Mouse (Mus musculus): ENCODE measurements around the gene Cep128. TPM values are rescaled to one million over a fixed set of nuclear protein-coding genes. Genes with fewer than 3 reads are reported as not detected.

The Cep128 gene
- polyA plus RNA-seq, 1 experiment: 4.7 TPM

- Histone ChIP-seq H3K4me1 (ENCODE audit: control insufficient read depth, insufficient read depth, low read length) (no peaks in the 10 kb centered on the region), H3K4me3 (replicated peaks; ENCODE audit: extremely low read depth, low read depth, low read length) (no peak overlapping the region)
- WGBS: 65% methylated on average over 3 of the region's 3 CpGs
- no peak for DNase-seq
- TF ChIP-seq POLR2A (IDR thresholded peaks at IDR 0.05; ENCODE audit: borderline replicate concordance, extremely low read depth, low read depth, low read length) (no peak), CTCF (IDR thresholded peaks at IDR 0.05; ENCODE audit: insufficient read depth, low read length) (no peak)
These were observed 115.2 kb downstream of the Cep128 start for GRCm38 (mm10) chr12:91268974-91269373.

GRCm38 (mm10) chr12:91266014-91266413, 118.2 kb downstream of the Cep128 start:
- 76% methylated on average over 2 of the region's 2 CpGs for WGBS

GRCm38 (mm10) chr12:91265462-91265861, 118.7 kb downstream of the Cep128 start:
- Histone ChIP-seq H3K4me1 (ENCODE audit: control insufficient read depth, insufficient read depth, low read length) (no peaks in the 10 kb centered on the region), H3K4me3 (replicated peaks; ENCODE audit: extremely low read depth, low read depth, low read length) (no peak overlapping the region)
- WGBS: 70% methylated on average over 5 of the region's 5 CpGs
- no peak for TF ChIP-seq POLR2A (IDR thresholded peaks at IDR 0.05; ENCODE audit: borderline replicate concordance, extremely low read depth, low read depth, low read length)
- no peak for TF ChIP-seq CTCF (IDR thresholded peaks at IDR 0.05; ENCODE audit: insufficient read depth, low read length)
- no peak for DNase-seq

More at GRCm38 (mm10) chr12:91266014-91266413, 118.2 kb downstream of the Cep128 start:
- Histone ChIP-seq H3K4me3 (replicated peaks; ENCODE audit: extremely low read depth, low read depth, low read length) (no peak overlapping the region), H3K4me1 (ENCODE audit: control insufficient read depth, insufficient read depth, low read length) (no peaks in the 10 kb centered on the region)
- no peak for DNase-seq
- no peak for TF ChIP-seq POLR2A (IDR thresholded peaks at IDR 0.05; ENCODE audit: borderline replicate concordance, extremely low read depth, low read depth, low read length)
- no peak for TF ChIP-seq CTCF (IDR thresholded peaks at IDR 0.05; ENCODE audit: insufficient read depth, low read length)

GRCm38 (mm10) chr12:91264828-91265355, 119.3 kb downstream of the Cep128 start:
- Histone ChIP-seq H3K4me1 (ENCODE audit: control insufficient read depth, insufficient read depth, low read length) (no peaks in the 10 kb centered on the region), H3K4me3 (replicated peaks; ENCODE audit: extremely low read depth, low read depth, low read length) (no peak overlapping the region)
- DNase-seq: no peak
- 85% methylated on average over 3 of the region's 3 CpGs for WGBS
- TF ChIP-seq POLR2A (IDR thresholded peaks at IDR 0.05; ENCODE audit: borderline replicate concordance, extremely low read depth, low read depth, low read length) (no peak), CTCF (IDR thresholded peaks at IDR 0.05; ENCODE audit: insufficient read depth, low read length) (no peak)

- DNase-seq: no peak
- H3K4me1 ChIP-seq (ENCODE audit: control insufficient read depth, insufficient read depth, low read length): no peaks in the 10 kb centered on the region
- H3K4me3 ChIP-seq (replicated peaks; ENCODE audit: extremely low read depth, low read depth, low read length): no peak overlapping the region
- 89% methylated on average over 3 of the region's 3 CpGs for WGBS
- TF ChIP-seq CTCF (IDR thresholded peaks at IDR 0.05; ENCODE audit: insufficient read depth, low read length) (no peak), POLR2A (IDR thresholded peaks at IDR 0.05; ENCODE audit: borderline replicate concordance, extremely low read depth, low read depth, low read length) (no peak)
These were observed 120.5 kb downstream of the Cep128 start for GRCm38 (mm10) chr12:91263705-91264104.

GRCm38 (mm10) chr12:91262801-91263200, 121.4 kb downstream of the Cep128 start:
- Histone ChIP-seq H3K4me1 (ENCODE audit: control insufficient read depth, insufficient read depth, low read length) (no peaks in the 10 kb centered on the region), H3K4me3 (replicated peaks; ENCODE audit: extremely low read depth, low read depth, low read length) (no peak overlapping the region)
- WGBS: 80% methylated on average over 3 of the region's 3 CpGs
- TF ChIP-seq CTCF (IDR thresholded peaks at IDR 0.05; ENCODE audit: insufficient read depth, low read length): no peak
- no peak for TF ChIP-seq POLR2A (IDR thresholded peaks at IDR 0.05; ENCODE audit: borderline replicate concordance, extremely low read depth, low read depth, low read length)
- no peak for DNase-seq

GRCm38 (mm10) chr12:91256334-91256733, 127.9 kb downstream of the Cep128 start:
- DNase-seq: no peak
- no peak for TF ChIP-seq CTCF (IDR thresholded peaks at IDR 0.05; ENCODE audit: insufficient read depth, low read length)
- no peak for TF ChIP-seq POLR2A (IDR thresholded peaks at IDR 0.05; ENCODE audit: borderline replicate concordance, extremely low read depth, low read depth, low read length)
- WGBS: 82% methylated on average over 7 of the region's 7 CpGs
- no peak overlapping the region for H3K4me3 ChIP-seq (replicated peaks; ENCODE audit: extremely low read depth, low read depth, low read length)
- H3K4me1 ChIP-seq (ENCODE audit: control insufficient read depth, insufficient read depth, low read length): no peaks in the 10 kb centered on the region

GRCm38 (mm10) chr12:91254831-91255230, 129.4 kb downstream of the Cep128 start:
- H3K4me1 ChIP-seq (ENCODE audit: control insufficient read depth, insufficient read depth, low read length): no peaks in the 10 kb centered on the region
- H3K4me3 ChIP-seq (replicated peaks; ENCODE audit: extremely low read depth, low read depth, low read length): no peak overlapping the region
- no peak for DNase-seq
- 95% methylated on average over 6 of the region's 6 CpGs for WGBS
- TF ChIP-seq POLR2A (IDR thresholded peaks at IDR 0.05; ENCODE audit: borderline replicate concordance, extremely low read depth, low read depth, low read length): no peak
- TF ChIP-seq CTCF (IDR thresholded peaks at IDR 0.05; ENCODE audit: insufficient read depth, low read length): no peak

GRCm38 (mm10) chr12:91220609-91221008, 163.6 kb downstream of the Cep128 start:
- WGBS: 90% methylated on average over 7 of the region's 7 CpGs
- no peak overlapping the region for H3K4me3 ChIP-seq (replicated peaks; ENCODE audit: extremely low read depth, low read depth, low read length)
- no peak for TF ChIP-seq POLR2A (IDR thresholded peaks at IDR 0.05; ENCODE audit: borderline replicate concordance, extremely low read depth, low read depth, low read length)
- no peak for TF ChIP-seq CTCF (IDR thresholded peaks at IDR 0.05; ENCODE audit: insufficient read depth, low read length)
- no peaks in the 10 kb centered on the region for H3K4me1 ChIP-seq (ENCODE audit: control insufficient read depth, insufficient read depth, low read length)
- DNase-seq: no peak

GRCm38 (mm10) chr12:91205550-91205949, 178.7 kb downstream of the Cep128 start:
- H3K4me3 ChIP-seq (replicated peaks; ENCODE audit: extremely low read depth, low read depth, low read length): no peak overlapping the region
- TF ChIP-seq CTCF (IDR thresholded peaks at IDR 0.05; ENCODE audit: insufficient read depth, low read length) (no peak), POLR2A (IDR thresholded peaks at IDR 0.05; ENCODE audit: borderline replicate concordance, extremely low read depth, low read depth, low read length) (no peak)
- WGBS: 77% methylated on average over 3 of the region's 3 CpGs
- no peaks in the 10 kb centered on the region for H3K4me1 ChIP-seq (ENCODE audit: control insufficient read depth, insufficient read depth, low read length)
- no peak for DNase-seq

Data from lung, adult 2 months (tissue).